Mouse (Mus musculus) kidney, postnatal 0 days (tissue): ENCODE results near the gene Setd7. TPM values are rescaled to one million over a fixed set of nuclear protein-coding genes. Genes with fewer than 3 reads are reported as not detected.

Experiments
- ATAC-seq: fragments of 200-750 bp; cut with Nextera tagmentation; replicated peaks from 2 replicates; pipeline ENCODE4 v1.8.0; 2017; ENCODE audit warnings: low read depth, moderate number of reproducible peaks, moderate TSS enrichment, moderate library complexity; ENCODE audit not compliant: low FRiP score
- DNase-seq: peaks from one replicate; pipeline ENCODE4 v3.0.0-alpha.2; 2016; ENCODE audit warnings: low spot score
- H3K27ac ChIP-seq: fragments of 300-500 bp; sonication (generic); 2 replicates; pipeline ENCODE4 v1.5.1; 2014; ENCODE audit warnings: mild to moderate bottlenecking
- H3K27me3 ChIP-seq: fragments of 300-500 bp; sonication (generic); 2 replicates; pipeline ENCODE4 v1.6.1; 2014; ENCODE audit warnings: low read length, mixed read lengths; ENCODE audit not compliant: insufficient read depth
- H3K36me3 ChIP-seq: fragments of 300-500 bp; sonication (generic); 2 replicates; pipeline ENCODE4 v1.6.1; 2014; ENCODE audit warnings: low read length, mixed read lengths; ENCODE audit not compliant: insufficient read depth
- H3K4me1 ChIP-seq: fragments of 300-500 bp; sonication (generic); replicated peaks from 2 replicates; pipeline ENCODE4 v1.6.1; 2014; ENCODE audit warnings: antibody characterized with exemption, low read length, mixed read lengths; ENCODE audit not compliant: insufficient read depth
- H3K4me2 ChIP-seq: fragments of 300-500 bp; sonication (generic); 2 replicates; pipeline ENCODE4 v1.6.1; 2014; ENCODE audit warnings: mild to moderate bottlenecking, low read length, moderate library complexity, mixed read lengths
- H3K4me3 ChIP-seq: fragments of 300-500 bp; sonication (generic); replicated peaks from 2 replicates; pipeline ENCODE4 v1.5.1; 2014; ENCODE audit warnings: low read depth, low read length
- H3K9ac ChIP-seq: fragments of 300-500 bp; sonication (generic); 2 replicates; pipeline ENCODE4 v1.6.1; 2014; ENCODE audit warnings: low read depth, low read length
- H3K9me3 ChIP-seq: fragments of 300-500 bp; sonication (generic); replicated peaks from 2 replicates; pipeline ENCODE4 v1.6.1; 2016; ENCODE audit warnings: low read length, inconsistent platforms, mixed read lengths
- CTCF ChIP-seq: IDR thresholded peaks from 2 replicates; pipeline ENCODE4 v1.5.1; 2016; ENCODE audit warnings: antibody characterized with exemption, low read depth, mild to moderate bottlenecking, moderate library complexity
- WGBS: fragments of 180-500 bp; shearing (Covaris S2); extraction: QIAGEN DNeasy Blood & Tissue Kit; methylation state at CpG from one replicate; pipeline ENCODE4 v1.1.7; 2014; 5-methylcytosine and 5-hydroxymethylcytosine counted together
- polyA plus RNA-seq: library from polyadenylated mRNA; unstranded; fragments of >200 nt; fragmentation: Nextera tagmentation; extraction: Ambion mirVana; gene quantifications from 2 replicates; pipeline ENCODE4 v1.2.1, GENCODE M21; 2015

Setd7 gene
- polyA plus RNA-seq, 1 experiment from 2014 or later: 2.0 TPM

- TF ChIP-seq CTCF: no peak
- Histone ChIP-seq H3K36me3 (no peaks in the 10 kb centered on the region), H3K27ac (no peak overlapping the region), H3K9me3 (no peaks in the 10 kb centered on the region), H3K4me2 (peak overlapping the region; percentile 86), H3K4me3 (no peak overlapping the region), H3K4me1 (0 out of 2 replicates have a peak, but pooled peaks cover 18% of the 10 kb centered on the region), H3K27me3 (no peaks in the 10 kb centered on the region), H3K9ac (no peak overlapping the region)
- ATAC-seq (no peak), DNase-seq (no peak)
- WGBS: 62% methylated on average over 3 of the region's 3 CpGs
These were observed 77.9 kb downstream of the Setd7 start for GRCm38 (mm10) chr3:51482781-51483180.

GRCm38 (mm10) chr3:51481881-51482280 is 78.8 kb downstream of the Setd7 start:
- Histone ChIP-seq H3K9me3 (no peaks in the 10 kb centered on the region), H3K27ac (no peak overlapping the region), H3K4me3 (no peak overlapping the region), H3K4me2 (no peak overlapping the region), H3K27me3 (no peaks in the 10 kb centered on the region), H3K9ac (no peak overlapping the region), H3K36me3 (no peaks in the 10 kb centered on the region), H3K4me1 (0 out of 2 replicates have a peak, but pooled peaks cover 18% of the 10 kb centered on the region)
- WGBS: 67% methylated on average over 3 of the region's 3 CpGs
- TF ChIP-seq CTCF: no peak
- ATAC-seq (no peak), DNase-seq (no peak)

- peak; percentile 95 for TF ChIP-seq CTCF
- no peak for ATAC-seq
- Histone ChIP-seq H3K9ac (no peak overlapping the region), H3K4me3 (no peak overlapping the region), H3K9me3 (no peaks in the 10 kb centered on the region), H3K36me3 (no peaks in the 10 kb centered on the region), H3K27me3 (no peaks in the 10 kb centered on the region), H3K4me1 (0 out of 2 replicates have a peak, but pooled peaks cover 18% of the 10 kb centered on the region), H3K27ac (no peak overlapping the region), H3K4me2 (no peak overlapping the region)
- DNase-seq: peak; percentile 85
These were observed 79.6 kb downstream of the Setd7 start for GRCm38 (mm10) chr3:51481059-51481458.

GRCm38 (mm10) chr3:51479893-51480292 is 80.8 kb downstream of the Setd7 start:
- Histone ChIP-seq H3K9me3 (no peaks in the 10 kb centered on the region), H3K27ac (no peak overlapping the region), H3K4me1 (0 out of 2 replicates have a peak, but pooled peaks cover 10% of the 10 kb centered on the region), H3K4me3 (no peak overlapping the region), H3K4me2 (no peak overlapping the region), H3K27me3 (no peaks in the 10 kb centered on the region), H3K9ac (no peak overlapping the region), H3K36me3 (no peaks in the 10 kb centered on the region)
- no peak for TF ChIP-seq CTCF
- 45% methylated on average over 2 of the region's 2 CpGs for WGBS
- DNase-seq (no peak), ATAC-seq (no peak)

GRCm38 (mm10) chr3:51475706-51476105 is 85.0 kb downstream of the Setd7 start:
- Histone ChIP-seq H3K4me3 (no peak overlapping the region), H3K27me3 (no peaks in the 10 kb centered on the region), H3K27ac (no peak overlapping the region), H3K9ac (no peak overlapping the region), H3K9me3 (no peaks in the 10 kb centered on the region), H3K4me1 (no peaks in the 10 kb centered on the region), H3K4me2 (no peak overlapping the region), H3K36me3 (peaks cover 18% of the 10 kb centered on the region)
- no peak for ATAC-seq
- no peak for TF ChIP-seq CTCF
- 73% methylated on average over 4 of the region's 4 CpGs for WGBS
- no peak for DNase-seq

- H3K27me3 ChIP-seq: no peaks in the 10 kb centered on the region
- H3K4me1 ChIP-seq: no peaks in the 10 kb centered on the region
- H3K9ac ChIP-seq: no peak overlapping the region
- H3K4me2 ChIP-seq: no peak overlapping the region
- no peak for DNase-seq
- no peak overlapping the region for H3K4me3 ChIP-seq
- WGBS: 84% methylated on average over 2 of the region's 2 CpGs
- ATAC-seq: no peak
- H3K36me3 ChIP-seq: peaks cover 54% of the 10 kb centered on the region
- TF ChIP-seq CTCF: no peak
- no peaks in the 10 kb centered on the region for H3K9me3 ChIP-seq
- no peak overlapping the region for H3K27ac ChIP-seq
These were observed 92.1 kb downstream of the Setd7 start for GRCm38 (mm10) chr3:51468530-51468929.

Other genes with a start within 250 kb of the Setd7 start
- 56.2 and 60.3 TPM in 2 replicates for gene Elf2, start 220.2 kb downstream of the Setd7 start, polyA plus RNA-seq
- 0.76 and 0.88 TPM in 2 replicates for gene Mgarp, start 164.1 kb downstream of the Setd7 start, polyA plus RNA-seq
- gene Ndufc1, start 151.9 kb downstream of the Setd7 start, polyA plus RNA-seq: 1,354 and 1,434 TPM in 2 replicates
- 26.5 and 26.6 TPM in 2 replicates for gene Naa15, start 145.7 kb downstream of the Setd7 start, polyA plus RNA-seq
- 21.6 and 21.9 TPM in 2 replicates for gene Rab33b, start 77.0 kb downstream of the Setd7 start, polyA plus RNA-seq
- 1.6 and 1.8 TPM in 2 replicates for gene Mgst2, start 99.5 kb upstream of the Setd7 start, polyA plus RNA-seq